Mouse (Mus musculus): ENCODE data around the gene Arhgef18.

The Arhgef18 gene

DNA sequence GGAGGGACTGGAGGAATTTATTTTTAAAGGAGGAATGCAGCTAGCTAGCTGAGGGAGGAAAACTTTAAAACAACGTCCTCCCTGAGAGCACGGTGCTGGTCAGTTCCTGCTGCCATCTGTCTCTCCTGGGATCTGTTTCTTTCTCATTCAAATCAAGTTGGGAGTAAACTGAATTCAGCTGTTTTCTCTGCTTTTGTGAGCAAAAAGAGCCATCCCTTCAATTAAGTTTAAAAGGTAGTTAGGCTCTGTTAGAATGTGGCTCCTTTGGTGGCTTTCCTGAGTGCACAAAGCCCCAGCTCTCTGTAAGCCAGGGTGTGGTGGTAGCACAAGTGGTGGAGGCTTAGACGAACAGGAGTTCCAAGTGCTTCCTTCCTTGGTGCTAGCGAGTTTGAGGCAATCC is 2.4 kb downstream of the Arhgef18 start:
- DNase-seq (ENCODE audit: low read depth, low spot score) = no peak

DNA sequence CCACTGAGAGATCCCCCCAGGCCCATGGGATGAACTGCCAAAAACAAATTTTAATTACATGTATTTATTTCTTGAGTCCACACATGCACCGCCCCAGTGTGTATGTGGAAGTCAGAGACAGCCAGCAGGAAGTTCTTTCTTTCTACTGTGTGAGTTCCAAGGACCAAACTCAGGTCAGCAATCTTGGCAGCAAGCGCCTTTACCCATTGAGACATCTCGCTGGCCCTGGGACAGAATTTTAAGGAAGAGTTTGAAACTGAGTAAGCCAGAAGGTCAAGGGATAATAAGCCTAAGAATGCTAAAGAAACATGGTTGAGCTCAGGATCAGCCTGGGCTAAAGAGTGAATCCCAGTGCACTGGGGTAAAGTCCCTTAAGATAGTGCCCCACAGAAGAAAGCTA is 4.8 kb downstream of the Arhgef18 start:
- DNase-seq (ENCODE audit: low read depth, low spot score) = no peak

DNA sequence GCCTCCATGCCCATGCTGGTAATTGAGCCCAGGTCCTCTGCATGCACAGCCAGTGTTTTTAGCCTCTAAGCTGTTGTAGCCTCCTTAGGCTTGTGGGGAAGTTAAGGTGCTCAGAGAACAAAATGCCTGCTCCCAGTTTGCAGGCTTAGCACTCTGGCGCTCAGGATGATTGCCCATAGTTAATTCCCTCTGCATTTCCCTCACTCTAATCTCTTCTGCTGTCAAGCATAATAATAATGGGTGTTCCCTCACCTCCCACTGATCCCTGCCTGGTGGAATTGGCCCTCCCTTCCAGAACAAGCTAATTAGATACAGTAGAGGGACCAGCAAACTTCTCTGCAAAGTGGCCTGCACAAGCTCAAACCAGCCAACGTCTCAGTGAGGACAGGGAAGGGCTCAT is 7.7 kb downstream of the Arhgef18 start:
- no peak for DNase-seq (ENCODE audit: low read depth, low spot score)

DNA sequence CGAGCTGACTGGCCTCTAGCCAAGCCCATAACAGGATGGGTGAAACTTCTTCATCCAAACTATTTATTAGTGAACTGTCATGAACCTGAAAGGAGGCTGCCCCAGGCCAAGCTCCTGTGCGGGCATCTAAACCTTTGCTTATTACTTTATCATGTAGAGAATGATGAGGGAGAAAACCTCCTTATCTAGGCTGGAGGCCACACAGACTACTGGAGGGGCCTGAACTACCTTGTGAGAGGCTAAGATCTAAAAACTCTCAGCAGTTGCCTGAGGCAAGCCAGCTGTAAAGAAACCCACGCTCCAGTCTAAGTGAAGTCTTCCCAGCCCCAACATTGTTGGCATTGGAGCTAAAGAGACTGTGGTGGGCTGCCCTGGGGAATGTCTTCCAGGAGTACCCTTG is 14.6 kb downstream of the Arhgef18 start:
- no peak for DNase-seq (ENCODE audit: low read depth, low spot score)

DNA sequence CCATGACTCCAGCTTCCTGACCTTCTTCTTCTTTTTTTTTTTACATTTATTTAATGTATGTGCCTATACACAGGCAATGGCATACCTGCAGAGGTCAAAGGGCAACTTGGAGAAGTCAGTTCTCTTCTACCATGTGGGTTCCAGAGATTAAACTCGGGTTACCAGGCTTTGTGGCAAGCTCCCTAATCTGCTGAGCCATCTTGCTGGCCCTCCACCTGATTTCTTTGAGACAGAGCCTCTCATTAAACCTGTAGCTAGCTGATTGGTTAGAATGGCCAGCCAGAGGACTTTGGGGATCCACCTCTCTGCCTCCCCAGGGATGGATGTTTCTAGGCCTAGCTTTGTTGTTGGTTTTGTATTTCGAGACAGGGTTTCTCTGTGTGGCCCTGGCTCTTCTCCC is 18.3 kb downstream of the Arhgef18 start:
- DNase-seq (ENCODE audit: low read depth, low spot score) = no peak

DNA sequence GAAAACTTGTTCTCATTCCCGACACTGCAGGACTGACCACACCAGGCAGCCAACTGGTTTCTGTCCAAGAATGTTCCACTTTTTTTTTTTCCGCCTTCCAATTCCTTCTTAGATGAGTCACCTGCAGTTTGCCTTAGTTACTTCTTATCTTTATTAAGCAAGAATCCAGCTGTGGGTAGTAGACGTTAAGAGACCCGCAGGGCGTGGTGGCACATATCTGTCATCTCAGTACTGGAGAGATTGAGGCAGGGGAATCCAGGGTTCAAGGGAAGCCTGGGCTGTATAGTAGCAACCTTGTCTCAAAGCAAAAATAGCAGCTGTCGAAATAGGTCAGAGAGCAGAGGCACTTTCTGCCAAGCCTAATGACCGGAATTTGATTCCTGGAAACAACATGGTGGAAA is 19.1 kb downstream of the Arhgef18 start:
- no peak for DNase-seq (ENCODE audit: low read depth, low spot score)

DNA sequence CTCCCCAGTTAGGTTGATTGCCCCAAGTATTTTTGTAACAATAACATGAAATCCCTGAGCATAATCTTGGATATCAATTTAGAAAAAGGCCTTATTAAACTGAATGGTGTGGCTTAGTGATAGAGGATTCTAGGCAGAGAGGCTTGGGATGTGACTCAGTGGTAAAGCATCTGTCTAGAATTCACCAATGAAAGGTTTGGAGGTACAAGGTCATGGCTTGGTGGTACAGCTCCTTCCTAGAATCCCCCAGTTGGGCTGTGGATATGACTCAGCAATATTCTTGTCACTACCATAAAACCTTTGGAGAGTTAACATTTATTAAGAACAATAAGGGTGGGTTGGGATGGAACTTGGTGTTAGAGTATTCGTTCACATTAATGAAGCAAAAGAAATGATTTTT is 20.0 kb downstream of the Arhgef18 start:
- no peak for DNase-seq (ENCODE audit: low read depth, low spot score)

DNA sequence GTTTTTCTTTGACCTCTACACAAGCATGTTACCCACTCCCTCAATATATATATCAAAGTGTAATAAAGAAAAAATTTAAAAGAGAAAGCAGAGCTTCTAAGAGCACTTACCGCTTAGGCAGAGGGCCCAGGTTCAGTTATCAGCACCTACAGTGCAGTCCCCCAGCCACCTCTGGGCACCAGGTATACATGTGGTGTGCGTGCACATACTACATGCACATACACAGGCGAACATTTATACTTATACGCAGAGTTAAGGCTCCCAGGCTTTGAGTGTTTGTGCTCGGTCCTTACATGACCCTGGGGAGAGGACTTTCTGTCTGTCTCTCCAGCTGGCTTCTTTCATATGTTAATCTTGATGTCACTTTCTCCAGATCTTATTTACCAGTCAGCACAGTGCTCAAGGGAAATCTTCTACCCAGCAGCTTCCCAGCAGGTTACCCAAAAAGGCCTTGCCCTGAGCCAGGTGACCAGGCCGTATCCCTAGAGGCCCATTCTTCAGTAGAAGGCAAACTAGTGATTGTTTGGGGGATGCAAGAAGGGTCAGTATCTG is 21.9 kb downstream of the Arhgef18 start:
- DNase-seq (ENCODE audit: low read depth, low spot score) = no peak

DNA sequence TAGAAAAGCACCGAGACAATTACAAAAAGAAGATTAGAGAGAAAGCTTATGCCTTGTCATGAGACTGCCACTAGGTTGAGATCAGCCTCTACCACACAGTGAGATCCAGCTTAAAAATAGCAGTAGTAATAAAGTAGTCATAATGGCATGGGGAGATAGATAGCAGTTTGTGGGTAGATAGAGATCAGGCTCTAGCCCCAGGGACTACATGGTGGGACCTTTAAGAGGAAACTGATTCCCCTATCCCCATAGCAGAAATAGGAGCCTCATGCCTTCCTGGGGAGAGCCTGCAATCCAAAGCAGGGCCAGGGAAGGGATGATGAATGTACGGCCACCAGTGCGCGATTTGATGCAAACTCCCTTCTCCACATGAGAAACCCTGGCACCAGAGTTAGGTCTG is 22.5 kb downstream of the Arhgef18 start:
- DNase-seq (ENCODE audit: low read depth, low spot score) = no peak

DNA sequence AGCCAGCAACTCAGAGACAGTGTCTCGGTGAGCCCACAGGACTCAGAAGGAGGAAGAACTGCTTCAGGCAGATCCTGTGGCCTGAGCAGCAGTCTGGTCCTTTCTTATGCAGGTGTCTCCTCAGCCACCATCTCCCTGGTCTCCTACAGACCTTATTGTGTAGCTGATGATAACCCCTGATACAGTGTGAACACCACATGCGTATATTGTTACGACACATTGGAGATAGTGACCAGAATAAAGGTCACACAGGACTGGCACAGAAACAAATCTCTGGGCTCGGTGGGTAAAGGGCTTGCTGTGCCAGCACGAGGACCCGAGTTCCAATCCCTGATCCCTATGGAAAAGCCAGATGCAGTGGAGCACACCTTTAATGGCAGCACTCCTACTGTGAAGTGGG is 22.9 kb downstream of the Arhgef18 start:
- DNase-seq (ENCODE audit: low read depth, low spot score) = no peak

DNA sequence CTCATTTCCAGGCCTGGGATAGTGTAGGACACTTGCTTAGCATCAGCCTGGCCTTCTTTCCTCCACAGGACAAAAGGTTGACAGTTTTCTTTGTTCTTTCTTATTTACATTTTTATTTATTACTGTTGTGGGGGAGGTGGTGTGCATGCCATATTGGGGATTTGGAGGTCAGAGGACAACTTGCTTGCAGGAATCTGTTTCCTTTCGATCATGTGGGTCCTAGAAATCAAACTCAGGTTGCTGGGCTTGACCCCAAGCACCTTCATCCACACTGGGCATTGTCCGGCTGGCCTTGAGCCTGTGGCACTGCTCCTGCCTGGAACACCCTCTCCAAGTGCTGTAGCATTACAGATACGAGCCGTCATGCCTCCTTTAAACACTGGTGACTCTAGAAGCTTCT is 24.0 kb downstream of the Arhgef18 start:
- peak; percentile 41 for DNase-seq (ENCODE audit: low read depth, low spot score)

DNA sequence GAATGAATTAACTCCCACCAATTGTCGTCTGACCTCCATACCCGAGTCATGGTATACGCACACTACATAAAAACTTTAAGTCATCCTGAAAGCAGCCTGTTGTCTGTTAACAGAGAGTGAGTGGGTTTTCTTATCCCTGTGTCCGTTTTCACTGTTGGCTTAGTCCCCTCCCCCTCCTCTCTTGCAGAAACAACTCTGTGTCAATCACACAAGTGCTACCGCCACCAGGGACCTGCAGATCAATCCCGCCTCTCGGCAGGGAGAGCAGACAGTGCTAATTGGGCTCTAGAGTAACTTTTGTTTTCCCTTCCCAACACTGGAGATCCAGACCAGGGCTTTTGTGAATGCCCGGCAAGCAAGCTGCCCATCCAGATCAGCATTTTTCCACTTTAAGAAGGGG is 24.6 kb downstream of the Arhgef18 start:
- DNase-seq (ENCODE audit: low read depth, low spot score) = peak; percentile 61

DNA sequence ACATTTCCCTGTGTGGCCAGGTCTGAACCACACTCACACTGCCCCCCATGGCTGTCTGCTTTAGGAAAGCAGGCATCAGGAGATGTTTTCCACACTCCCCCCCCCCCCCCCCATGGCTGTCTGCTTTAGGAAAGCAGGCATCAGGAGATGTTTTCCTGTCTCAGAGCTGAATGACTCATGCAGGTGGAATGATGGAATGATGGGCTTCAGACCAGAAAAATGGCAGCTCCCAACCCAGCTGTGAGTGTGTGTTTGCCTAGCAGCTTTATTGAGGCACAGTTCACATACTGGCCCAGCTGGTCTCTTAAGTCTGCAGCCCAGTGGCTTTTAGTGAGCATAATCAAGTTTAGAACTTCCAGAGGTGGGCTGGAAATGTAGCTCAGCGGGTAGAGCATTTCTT is 25.3 kb downstream of the Arhgef18 start:
- DNase-seq (ENCODE audit: low read depth, low spot score) = peak; percentile 47

DNA sequence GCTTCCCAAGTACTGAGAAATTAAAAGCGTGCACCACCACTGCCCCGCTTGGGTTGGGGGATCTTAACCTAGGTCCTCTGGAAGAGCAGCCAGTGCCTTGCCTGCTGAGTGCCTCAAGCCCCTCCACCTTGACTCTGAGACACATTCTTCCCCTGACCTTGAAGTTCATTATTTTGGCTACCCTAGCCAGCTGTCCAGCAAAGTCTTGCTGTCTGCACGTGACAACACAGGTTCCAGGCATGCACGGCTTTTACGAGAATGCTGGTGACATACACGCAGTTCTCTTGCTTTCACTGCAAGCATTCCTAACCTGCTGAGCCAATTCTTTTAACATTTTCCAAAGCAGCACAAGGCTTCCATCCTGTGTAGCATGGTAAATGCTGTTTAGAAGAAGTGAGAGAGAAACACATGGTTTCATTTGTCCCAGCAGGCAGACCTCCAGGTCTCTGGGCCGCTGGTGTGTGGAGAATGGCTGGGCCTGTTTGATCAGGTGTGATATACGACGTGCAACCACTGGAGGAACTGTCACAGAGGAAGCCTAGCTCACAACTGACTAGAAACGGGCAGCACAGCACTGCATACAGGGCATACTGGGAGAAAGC is 27.4 kb downstream of the Arhgef18 start:
- peak; percentile 39 for DNase-seq (ENCODE audit: low read depth, low spot score)

DNA sequence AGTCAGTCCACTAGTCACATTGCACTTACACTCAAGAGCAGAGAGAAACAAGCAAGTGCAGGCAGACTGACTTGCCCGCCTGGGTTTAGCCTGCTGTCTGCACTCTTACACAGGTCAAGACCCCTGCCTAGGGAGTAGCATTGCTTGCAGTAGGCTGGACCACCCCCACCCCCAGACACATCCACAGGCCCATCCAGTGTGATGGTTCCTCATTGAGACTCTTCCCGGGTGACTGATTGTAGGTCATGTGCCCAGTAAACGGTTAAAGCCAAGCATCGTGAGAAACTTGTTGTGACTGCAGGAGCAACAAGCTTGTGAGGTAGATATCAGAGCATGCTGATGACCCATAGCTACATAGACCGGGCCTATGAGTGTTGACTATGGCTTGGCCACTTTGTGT is 28.7 kb downstream of the Arhgef18 start:
- no peak for DNase-seq (ENCODE audit: low read depth, low spot score)

DNA sequence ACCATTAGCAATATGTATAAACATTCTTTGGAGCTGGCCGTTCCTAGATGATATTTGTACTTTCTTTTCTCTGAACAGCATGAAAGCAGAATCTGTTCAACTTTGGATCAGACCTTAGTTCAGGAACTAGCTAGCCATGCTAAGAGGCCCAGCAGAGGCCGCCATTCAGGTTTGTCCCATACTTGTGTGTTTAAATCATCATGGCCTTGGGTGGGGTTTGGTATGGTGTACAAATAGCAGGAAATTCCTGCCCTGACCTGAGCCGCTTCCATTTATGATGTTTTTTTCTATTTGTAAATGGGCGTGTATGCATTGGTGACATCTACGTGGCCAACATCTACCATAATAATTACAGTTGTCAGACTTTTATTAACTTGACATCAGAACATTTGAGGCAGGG is 32.4 kb downstream of the Arhgef18 start:
- no peak for DNase-seq (ENCODE audit: low read depth, low spot score)

DNA sequence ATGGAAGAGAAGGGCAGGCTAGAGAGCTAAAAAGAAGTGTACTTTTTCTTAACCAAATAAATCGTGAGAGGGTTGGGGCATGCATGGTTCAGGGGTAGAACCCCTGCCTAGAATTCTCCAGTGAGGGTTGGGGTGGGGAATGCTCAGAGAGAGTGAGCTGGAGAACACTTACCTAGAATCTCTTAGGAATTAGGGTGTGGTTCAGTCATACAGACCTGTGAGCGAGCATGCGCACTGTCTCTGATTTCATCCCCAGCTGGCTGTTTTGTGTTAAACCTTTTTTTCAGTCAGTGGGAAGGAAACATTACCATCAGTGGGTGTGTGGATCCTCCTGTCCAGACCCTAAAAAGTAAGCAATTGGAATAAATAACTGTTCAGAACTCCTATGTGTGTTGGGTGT is 33.4 kb downstream of the Arhgef18 start:
- DNase-seq (ENCODE audit: low read depth, low spot score) = no peak

DNA sequence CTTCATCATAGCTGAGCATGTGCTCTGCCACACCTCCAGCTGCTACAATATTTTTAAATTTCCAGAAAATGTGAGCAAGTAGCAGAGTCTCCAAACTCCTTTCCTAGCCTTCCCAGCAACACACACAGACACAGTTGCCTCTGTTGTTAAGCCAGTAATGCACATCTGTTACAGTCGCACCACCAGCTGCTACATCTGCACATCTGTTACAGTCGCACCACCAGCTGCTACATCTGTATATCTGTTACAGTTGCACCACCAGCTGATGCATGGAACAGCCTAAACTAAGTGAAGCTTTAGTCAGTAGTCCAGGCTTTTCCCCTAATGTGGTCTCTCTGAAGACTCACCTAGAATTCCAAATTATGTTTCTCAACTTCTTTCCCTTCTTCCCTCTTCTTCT is 35.6 kb downstream of the Arhgef18 start:
- DNase-seq (ENCODE audit: low read depth, low spot score) = no peak

DNA sequence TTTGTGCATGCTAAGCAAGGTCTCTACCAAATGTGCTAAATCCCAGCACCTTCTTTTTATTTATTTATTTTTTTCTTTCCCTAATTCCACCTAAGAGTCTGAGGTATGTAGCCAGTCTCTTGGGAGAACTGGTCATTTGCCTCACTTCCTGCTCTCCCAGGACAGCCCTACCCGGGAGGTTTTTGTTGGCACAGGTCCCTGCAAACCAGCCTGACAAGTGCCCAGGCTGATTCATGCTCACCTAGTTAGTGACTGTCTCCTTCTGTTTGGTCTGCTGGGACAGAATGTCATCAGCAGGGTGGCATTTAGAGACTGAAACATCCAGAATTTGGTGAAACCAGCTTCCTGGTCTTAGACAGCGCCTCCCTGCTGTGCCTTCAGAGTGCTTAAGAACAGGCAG is 37.2 kb downstream of the Arhgef18 start:
- DNase-seq (ENCODE audit: low read depth, low spot score) = no peak

DNA sequence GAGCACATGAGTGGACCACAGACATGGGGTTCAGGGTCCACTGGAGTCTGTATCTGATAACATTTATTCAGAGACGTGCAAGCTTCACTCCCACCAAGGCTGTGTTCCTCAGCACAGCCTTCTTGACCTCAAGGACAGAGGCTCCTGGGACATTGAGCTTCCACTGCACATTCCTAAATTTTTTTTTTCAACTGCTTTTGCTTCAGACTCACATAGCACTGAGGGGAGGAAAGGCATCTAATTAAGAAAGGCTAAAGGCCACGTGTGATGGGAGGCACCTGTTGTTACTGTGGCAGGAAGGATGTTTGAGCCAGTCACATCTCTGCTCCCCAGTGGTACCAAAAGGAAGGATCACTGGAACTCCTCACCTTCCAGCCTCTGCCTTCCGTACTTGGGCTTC is 38.3 kb downstream of the Arhgef18 start:
- DNase-seq (ENCODE audit: low read depth, low spot score) = no peak

DNA sequence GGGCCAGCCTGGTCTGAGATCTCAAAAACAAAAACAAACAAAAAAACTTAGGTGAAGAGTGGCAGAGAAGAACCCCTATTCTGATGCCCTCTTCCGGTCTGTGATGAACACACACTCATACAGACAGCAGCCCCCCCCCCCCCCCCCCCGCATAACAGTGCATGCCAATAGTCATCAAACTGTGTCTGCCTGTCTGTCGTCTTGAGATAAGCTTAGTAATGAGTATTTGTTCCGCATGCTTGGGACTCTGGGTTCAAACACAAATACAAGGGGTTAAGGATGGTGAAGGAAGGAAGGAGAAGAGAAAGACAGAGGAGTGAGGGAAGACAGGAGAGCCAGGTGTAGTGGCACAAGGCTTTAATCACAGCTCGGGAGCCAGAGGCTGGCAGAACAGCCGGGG is 43.7 kb downstream of the Arhgef18 start:
- DNase-seq (ENCODE audit: low read depth, low spot score) = no peak

DNA sequence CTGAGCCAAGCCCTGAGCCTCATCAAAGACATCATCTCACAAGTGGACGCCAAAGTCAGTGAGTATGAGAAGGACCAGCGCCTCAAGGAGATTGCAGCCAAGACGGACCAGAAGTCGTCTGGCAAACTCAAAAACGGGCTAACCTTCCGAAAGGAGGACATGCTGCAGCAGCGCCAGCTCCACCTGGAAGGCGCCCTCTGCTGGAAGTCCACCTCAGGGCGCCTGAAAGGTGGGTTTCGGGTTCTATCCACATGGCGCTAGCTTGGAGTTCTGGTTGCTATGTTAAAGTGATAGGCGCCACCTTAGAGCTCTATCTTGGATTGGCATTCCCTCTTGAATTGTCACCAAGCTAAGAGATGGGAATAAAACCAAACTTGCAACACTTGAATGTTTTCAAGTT is 46.7 kb downstream of the Arhgef18 start:
- no peak for DNase-seq (ENCODE audit: low read depth, low spot score)

DNA sequence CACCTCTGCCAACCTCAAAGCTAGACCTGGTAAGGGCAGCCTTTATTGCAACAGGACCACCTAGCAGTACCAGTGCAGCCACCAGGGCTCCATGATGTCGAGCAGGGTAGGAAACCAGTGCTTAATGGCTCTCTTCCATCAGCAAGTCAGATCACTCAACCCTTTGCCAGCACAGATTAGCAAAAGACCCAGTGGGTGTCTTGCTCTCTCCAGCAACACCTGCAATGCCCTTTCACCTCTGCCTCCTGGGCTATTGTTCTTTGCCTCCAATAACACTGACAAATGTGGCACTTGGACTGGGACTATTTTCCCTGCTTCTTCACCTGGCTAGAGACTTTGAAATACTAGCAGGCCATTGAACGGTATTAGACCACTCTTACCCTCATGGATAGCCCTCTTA is 56.4 kb downstream of the Arhgef18 start:
- no peak for DNase-seq (ENCODE audit: low read depth, low spot score)

DNA sequence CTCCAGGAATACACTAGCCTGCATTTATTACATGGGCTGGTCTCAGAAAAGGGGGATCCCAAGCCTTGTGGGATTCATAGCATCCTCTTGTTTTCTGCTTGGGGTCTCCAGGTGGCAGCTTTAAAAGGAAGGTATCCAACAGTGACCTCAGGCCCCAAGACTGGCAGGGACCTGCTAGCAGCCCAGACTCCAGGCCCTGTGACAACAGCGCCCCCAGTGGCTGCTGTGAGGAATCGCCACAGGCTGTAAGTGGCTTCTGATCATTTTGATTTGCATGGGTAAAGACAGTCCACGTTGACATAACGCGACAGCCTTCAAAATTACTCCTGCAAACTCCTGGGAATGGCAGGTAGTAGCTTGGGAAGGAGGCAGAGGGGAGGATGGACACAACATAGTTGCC is 57.9 kb downstream of the Arhgef18 start:
- peak; percentile 69 for DNase-seq (ENCODE audit: low read depth, low spot score)
